Mouse (Mus musculus): Measurements from ENCODE around the gene Zfyve1.

Zfyve1 gene

DNA sequence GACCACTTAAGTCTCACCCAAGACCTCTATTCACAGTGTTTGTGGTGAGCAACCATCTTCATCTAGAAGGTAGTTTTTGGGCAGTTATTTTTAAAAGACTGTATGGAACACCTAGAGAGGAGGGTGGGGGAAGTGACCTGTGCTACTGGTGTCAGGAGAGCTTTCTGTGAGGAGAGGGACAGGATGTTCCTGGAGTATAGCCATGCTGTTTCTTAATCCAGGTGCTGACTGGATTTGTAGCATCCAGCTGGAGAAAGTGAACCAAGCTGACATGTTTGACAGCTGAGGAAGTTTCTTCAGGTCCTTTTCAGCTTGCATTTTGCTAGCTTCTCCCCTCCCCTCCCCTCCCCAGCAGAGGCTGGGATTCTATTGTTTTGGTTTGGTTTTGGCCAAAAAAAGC lies 52.2 kb downstream of the Zfyve1 start:
- H3K4me3 ChIP-seq (replicated peaks; ENCODE audit: low read length) = no peak overlapping the region
- H3K4me1 ChIP-seq (replicated peaks; ENCODE audit: low read depth, low read length) = peaks cover 43% of the 10 kb centered on the region
- H3K9me3 ChIP-seq (ENCODE audit: low read length) = no peaks in the 10 kb centered on the region
- H3K27me3 ChIP-seq (ENCODE audit: insufficient read depth, low read length) = no peaks in the 10 kb centered on the region
- TF ChIP-seq CTCF (conservative IDR thresholded peaks at IDR 0.05; ENCODE audit: low read length) (no peak), NANOG (IDR thresholded peaks at IDR 0.05; ENCODE audit: borderline replicate concordance, low read length) (no peak), POU5F1 (IDR thresholded peaks at IDR 0.05; ENCODE audit: borderline replicate concordance, low read length) (no peak)
- H3K36me3 ChIP-seq (ENCODE audit: insufficient read depth, low read length) = peaks cover 87% of the 10 kb centered on the region

DNA sequence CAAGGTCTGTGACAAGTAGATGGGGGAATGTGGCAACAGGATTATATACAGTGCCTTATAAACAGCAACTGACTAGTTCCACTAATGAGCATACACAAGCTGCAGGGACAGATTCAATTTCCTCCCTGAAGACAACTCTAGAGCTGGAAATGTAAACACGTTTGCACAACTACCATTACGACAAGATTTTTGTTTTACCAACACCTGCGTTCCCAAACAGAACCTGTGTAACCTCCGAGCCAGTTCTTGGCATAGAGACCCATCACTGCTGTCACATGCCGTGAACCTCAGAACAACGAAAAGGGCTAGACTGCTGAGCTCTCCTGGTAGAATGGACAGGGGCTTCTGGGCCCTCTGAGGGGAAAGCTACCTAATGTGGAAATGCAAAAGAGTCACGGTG lies 53.0 kb downstream of the Zfyve1 start:
- Histone ChIP-seq H3K4me3 (replicated peaks; ENCODE audit: low read length) (no peak overlapping the region), H3K27me3 (ENCODE audit: insufficient read depth, low read length) (no peaks in the 10 kb centered on the region), H3K9me3 (ENCODE audit: low read length) (no peaks in the 10 kb centered on the region), H3K4me1 (replicated peaks; ENCODE audit: low read depth, low read length) (peaks cover 35% of the 10 kb centered on the region), H3K36me3 (ENCODE audit: insufficient read depth, low read length) (peaks cover 90% of the 10 kb centered on the region)
- no peak for TF ChIP-seq NANOG (IDR thresholded peaks at IDR 0.05; ENCODE audit: borderline replicate concordance, low read length)
- no peak for TF ChIP-seq CTCF (conservative IDR thresholded peaks at IDR 0.05; ENCODE audit: low read length)
- no peak for TF ChIP-seq POU5F1 (IDR thresholded peaks at IDR 0.05; ENCODE audit: borderline replicate concordance, low read length)

DNA sequence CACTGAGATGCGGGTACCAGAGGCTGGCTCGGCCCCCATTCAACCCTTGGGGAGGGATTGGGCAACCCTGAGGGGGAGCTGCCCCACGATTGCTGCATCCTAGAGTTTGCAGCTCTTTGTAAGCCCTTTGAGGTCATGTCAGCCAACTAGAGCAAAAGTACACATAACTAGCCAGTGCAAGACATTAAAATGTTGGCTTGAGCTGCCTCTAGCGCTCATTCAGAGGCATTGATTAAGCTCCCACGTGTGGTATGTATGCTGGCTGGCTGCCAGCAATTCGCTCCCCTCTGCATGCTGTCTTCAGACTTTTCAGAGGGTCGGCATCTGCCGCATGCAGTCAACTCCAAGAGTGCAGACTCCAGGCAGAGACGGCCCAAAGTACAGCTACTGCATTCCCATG lies 61.0 kb downstream of the Zfyve1 start:
- TF ChIP-seq POU5F1 (IDR thresholded peaks at IDR 0.05; ENCODE audit: borderline replicate concordance, low read length) (no peak), CTCF (conservative IDR thresholded peaks at IDR 0.05; ENCODE audit: low read length) (no peak), NANOG (IDR thresholded peaks at IDR 0.05; ENCODE audit: borderline replicate concordance, low read length) (no peak)
- Histone ChIP-seq H3K27me3 (ENCODE audit: insufficient read depth, low read length) (no peaks in the 10 kb centered on the region), H3K4me1 (replicated peaks; ENCODE audit: low read depth, low read length) (peaks cover 50% of the 10 kb centered on the region)

GRCm38 (mm10) chr12:83535428-83535827 lies 61.6 kb downstream of the Zfyve1 start:
- Histone ChIP-seq H3K27me3 (ENCODE audit: insufficient read depth, low read length) (no peaks in the 10 kb centered on the region), H3K36me3 (ENCODE audit: insufficient read depth, low read length) (peaks cover 97% of the 10 kb centered on the region), H3K4me3 (replicated peaks; ENCODE audit: low read length) (no peak overlapping the region), H3K4me1 (replicated peaks; ENCODE audit: low read depth, low read length) (peaks cover 49% of the 10 kb centered on the region), H3K9me3 (ENCODE audit: low read length) (no peaks in the 10 kb centered on the region)
- TF ChIP-seq POU5F1 (IDR thresholded peaks at IDR 0.05; ENCODE audit: borderline replicate concordance, low read length) = no peak
- TF ChIP-seq NANOG (IDR thresholded peaks at IDR 0.05; ENCODE audit: borderline replicate concordance, low read length) = no peak
- no peak for TF ChIP-seq CTCF (conservative IDR thresholded peaks at IDR 0.05; ENCODE audit: low read length)

More for the DNA sequence above, 61.0 kb downstream of the Zfyve1 start:
- Histone ChIP-seq H3K4me3 (replicated peaks; ENCODE audit: low read length) (no peak overlapping the region), H3K9me3 (ENCODE audit: low read length) (no peaks in the 10 kb centered on the region), H3K36me3 (ENCODE audit: insufficient read depth, low read length) (peaks cover 97% of the 10 kb centered on the region)

- no peak overlapping the region for H3K4me3 ChIP-seq (replicated peaks; ENCODE audit: low read length)
- H3K36me3 ChIP-seq (ENCODE audit: insufficient read depth, low read length) = peaks cover 95% of the 10 kb centered on the region
- H3K9me3 ChIP-seq (ENCODE audit: low read length) = no peaks in the 10 kb centered on the region
- H3K4me1 ChIP-seq (replicated peaks; ENCODE audit: low read depth, low read length) = peaks cover 49% of the 10 kb centered on the region
- no peaks in the 10 kb centered on the region for H3K27me3 ChIP-seq (ENCODE audit: insufficient read depth, low read length)
- TF ChIP-seq POU5F1 (IDR thresholded peaks at IDR 0.05; ENCODE audit: borderline replicate concordance, low read length) (no peak), NANOG (IDR thresholded peaks at IDR 0.05; ENCODE audit: borderline replicate concordance, low read length) (no peak), CTCF (conservative IDR thresholded peaks at IDR 0.05; ENCODE audit: low read length) (no peak)
Observed at GRCm38 (mm10) chr12:83534190-83534589, 62.8 kb downstream of the Zfyve1 start.

GRCm38 (mm10) chr12:83532966-83533365 lies 64.1 kb downstream of the Zfyve1 start:
- TF ChIP-seq NANOG (IDR thresholded peaks at IDR 0.05; ENCODE audit: borderline replicate concordance, low read length) (no peak), CTCF (conservative IDR thresholded peaks at IDR 0.05; ENCODE audit: low read length) (no peak), POU5F1 (IDR thresholded peaks at IDR 0.05; ENCODE audit: borderline replicate concordance, low read length) (no peak)
- Histone ChIP-seq H3K36me3 (ENCODE audit: insufficient read depth, low read length) (peaks cover 95% of the 10 kb centered on the region), H3K4me3 (replicated peaks; ENCODE audit: low read length) (no peak overlapping the region), H3K4me1 (replicated peaks; ENCODE audit: low read depth, low read length) (peaks cover 62% of the 10 kb centered on the region), H3K9me3 (ENCODE audit: low read length) (no peaks in the 10 kb centered on the region), H3K27me3 (ENCODE audit: insufficient read depth, low read length) (no peaks in the 10 kb centered on the region)

GRCm38 (mm10) chr12:83531992-83532391 lies 65.0 kb downstream of the Zfyve1 start:
- H3K36me3 ChIP-seq (ENCODE audit: insufficient read depth, low read length) = peaks cover 94% of the 10 kb centered on the region

GRCm38 (mm10) chr12:83528665-83529064 lies 68.4 kb downstream of the Zfyve1 start:
- TF ChIP-seq POU5F1 (IDR thresholded peaks at IDR 0.05; ENCODE audit: borderline replicate concordance, low read length) (no peak), CTCF (conservative IDR thresholded peaks at IDR 0.05; ENCODE audit: low read length) (no peak), NANOG (IDR thresholded peaks at IDR 0.05; ENCODE audit: borderline replicate concordance, low read length) (no peak)

More at GRCm38 (mm10) chr12:83531992-83532391, 65.0 kb downstream of the Zfyve1 start:
- Histone ChIP-seq H3K4me3 (replicated peaks; ENCODE audit: low read length) (no peak overlapping the region), H3K4me1 (replicated peaks; ENCODE audit: low read depth, low read length) (peaks cover 71% of the 10 kb centered on the region), H3K27me3 (ENCODE audit: insufficient read depth, low read length) (no peaks in the 10 kb centered on the region), H3K9me3 (ENCODE audit: low read length) (no peaks in the 10 kb centered on the region)
- TF ChIP-seq NANOG (IDR thresholded peaks at IDR 0.05; ENCODE audit: borderline replicate concordance, low read length) (no peak), CTCF (conservative IDR thresholded peaks at IDR 0.05; ENCODE audit: low read length) (no peak), POU5F1 (IDR thresholded peaks at IDR 0.05; ENCODE audit: borderline replicate concordance, low read length) (no peak)

GRCm38 (mm10) chr12:83527816-83528215 lies 69.2 kb downstream of the Zfyve1 start:
- peaks cover 75% of the 10 kb centered on the region for H3K36me3 ChIP-seq (ENCODE audit: insufficient read depth, low read length)
- H3K27me3 ChIP-seq (ENCODE audit: insufficient read depth, low read length) = no peaks in the 10 kb centered on the region
- peaks cover 82% of the 10 kb centered on the region for H3K4me1 ChIP-seq (replicated peaks; ENCODE audit: low read depth, low read length)
- no peaks in the 10 kb centered on the region for H3K9me3 ChIP-seq (ENCODE audit: low read length)
- TF ChIP-seq POU5F1 (IDR thresholded peaks at IDR 0.05; ENCODE audit: borderline replicate concordance, low read length) (no peak), NANOG (IDR thresholded peaks at IDR 0.05; ENCODE audit: borderline replicate concordance, low read length) (no peak), CTCF (conservative IDR thresholded peaks at IDR 0.05; ENCODE audit: low read length) (no peak)
- peak overlapping the region; percentile 30; the same call in 1 of the 2 replicates for H3K4me3 ChIP-seq (replicated peaks; ENCODE audit: low read length)

More at GRCm38 (mm10) chr12:83528665-83529064, 68.4 kb downstream of the Zfyve1 start:
- H3K9me3 ChIP-seq (ENCODE audit: low read length) = no peaks in the 10 kb centered on the region
- no peaks in the 10 kb centered on the region for H3K27me3 ChIP-seq (ENCODE audit: insufficient read depth, low read length)
- H3K4me1 ChIP-seq (replicated peaks; ENCODE audit: low read depth, low read length) = peaks cover 78% of the 10 kb centered on the region
- peak overlapping the region; percentile 30; the same call in 1 of the 2 replicates for H3K4me3 ChIP-seq (replicated peaks; ENCODE audit: low read length)
- peaks cover 81% of the 10 kb centered on the region for H3K36me3 ChIP-seq (ENCODE audit: insufficient read depth, low read length)

Data from E14TG2a.4 (cell line).